Mouse (Mus musculus): ENCODE data around the gene Olfr1506.
"Not testable (repeated sequence)": the region's sequence is repeated elsewhere in the genome, so short reads cannot be mapped to it uniquely, and the experiment has no call there.

DNA sequence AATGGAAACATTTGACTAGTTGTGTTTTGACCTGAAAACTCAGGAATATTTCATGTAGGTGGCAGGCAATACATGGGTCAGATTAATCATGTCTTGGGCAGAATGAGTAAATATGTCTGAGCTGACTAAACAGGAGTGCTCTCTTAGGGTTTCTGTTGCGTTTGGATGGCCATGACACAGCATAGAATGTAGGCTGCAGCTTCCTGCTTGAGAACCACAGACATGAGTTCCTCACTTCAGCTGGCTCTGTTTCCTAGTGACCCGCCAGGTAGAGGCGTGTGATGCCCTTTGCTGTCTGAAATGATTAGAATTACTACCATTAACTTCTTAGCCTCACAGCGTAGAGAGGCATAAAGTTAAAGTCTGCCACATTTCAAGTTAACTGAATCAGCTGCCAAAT is 24.7 kb downstream of the Olfr1506 start:
- TF ChIP-seq E2F4 (IDR thresholded peaks at IDR 0.05; ENCODE audit: insufficient read depth); USF1 (IDR thresholded peaks at IDR 0.05; ENCODE audit: low read depth); POLR2A (IDR thresholded peaks at IDR 0.05; ENCODE audit: insufficient read length, low read depth); POLR2AphosphoS2 (IDR thresholded peaks at IDR 0.05; ENCODE audit: insufficient read length, low read depth); CEBPB (IDR thresholded peaks at IDR 0.05; ENCODE audit: insufficient read depth, poor library complexity, severe bottlenecking); TCF12 (IDR thresholded peaks at IDR 0.05; ENCODE audit: insufficient read depth, poor library complexity, severe bottlenecking); TCF3 (IDR thresholded peaks at IDR 0.05; ENCODE audit: insufficient read length, low read depth); MYOG (IDR thresholded peaks at IDR 0.05; ENCODE audit: control insufficient read depth in 1 of 3, insufficient read depth in 1 of 3, insufficient read length in 2 of 3, low read depth in 2 of 3); MAX (IDR thresholded peaks at IDR 0.05; ENCODE audit: low read depth): not testable (repeated sequence)

Measured in myocyte (in vitro differentiated cells).